Mouse (Mus musculus) heart, postnatal 0 days (tissue): ENCODE measurements around the gene Pkp1.

Source experiments
- CTCF ChIP-seq: IDR thresholded peaks from 2 replicates; pipeline ENCODE4 v1.5.1; 2016; ENCODE audit warnings: antibody characterized with exemption, control low read depth, low read depth
- EP300 ChIP-seq: IDR thresholded peaks from 2 replicates; pipeline ENCODE4 v1.6.1; 2016; ENCODE audit warnings: antibody characterized with exemption, low read depth

DNA sequence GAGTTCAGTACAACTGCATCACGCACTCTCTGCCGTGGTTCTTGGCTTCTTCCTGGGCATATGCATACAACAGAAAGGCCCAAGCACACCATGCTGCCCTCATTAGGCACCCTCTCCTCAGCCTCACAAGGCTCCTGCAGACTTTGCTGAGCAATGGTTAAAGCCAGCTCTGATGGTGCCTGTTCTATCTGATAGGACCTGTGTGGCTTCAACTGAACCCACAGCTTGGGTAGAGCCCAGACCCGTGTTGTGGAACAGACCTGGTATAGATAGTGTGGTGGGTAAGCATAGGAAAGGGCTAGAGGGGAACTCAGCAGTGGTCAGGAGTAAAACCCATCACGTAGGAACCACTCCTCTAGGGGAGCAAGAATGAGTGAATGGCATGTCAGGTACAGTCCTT, 5.3 kb downstream of the Pkp1 start:
- TF ChIP-seq CTCF (no peak), EP300 (no peak)
